Mouse (Mus musculus) olfactory bulb, adult 2 months (tissue): Measurements from ENCODE around the gene Pknox2.

Experiments
- CTCF ChIP-seq: fragments of 200-500 bp; IDR thresholded peaks from 2 replicates; pipeline ENCODE4 v1.5.1; 2012; ENCODE audit warnings: low read depth, mild to moderate bottlenecking, low read length, moderate library complexity; ENCODE audit not compliant: insufficient read depth
- POLR2A ChIP-seq: fragments of 200-500 bp; IDR thresholded peaks from 2 replicates; pipeline ENCODE4 v1.6.1; 2012; ENCODE audit warnings: mild to moderate bottlenecking, low read depth, low read length, moderate library complexity; ENCODE audit not compliant: insufficient read depth

DNA sequence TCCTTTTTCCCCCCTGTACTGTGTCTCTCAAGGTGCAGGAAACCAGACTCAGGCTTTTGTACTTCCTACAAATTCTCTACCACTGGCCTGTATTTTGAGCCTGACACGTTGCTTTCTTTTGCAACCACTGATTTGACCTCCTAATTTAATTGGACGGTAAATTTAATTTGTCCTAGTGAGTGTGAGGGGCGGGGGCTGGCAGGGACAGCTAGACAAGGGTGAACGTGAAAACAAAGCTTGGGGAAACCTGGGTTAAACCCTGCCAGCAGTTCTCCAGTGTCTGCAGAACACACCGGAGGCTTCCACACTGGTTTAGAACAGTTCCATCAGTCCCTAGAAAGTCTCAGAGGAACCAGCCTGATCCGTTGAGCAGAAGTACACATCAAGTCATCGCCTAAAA, 31.4 kb downstream of the Pknox2 start:
- no peak for TF ChIP-seq CTCF
- TF ChIP-seq POLR2A: no peak
